Mouse (Mus musculus): ENCODE results near the gene Arsa. TPM values are rescaled to one million over a fixed set of nuclear protein-coding genes. Genes with fewer than 3 reads are reported as not detected.
A peak's percentile ranks its signal among the peaks of the same experiment; 100 is the strongest.

The Arsa gene
- polyA plus RNA-seq, 1 experiment from 2014 or later: 21.2 TPM

- Histone ChIP-seq H3K9ac (no peak overlapping the region), H3K4me2 (no peak overlapping the region), H3K27me3 (0 out of 2 replicates have a peak, but pooled peaks cover 3% of the 10 kb centered on the region), H3K9me3 (no peaks in the 10 kb centered on the region), H3K27ac (no peak overlapping the region), H3K4me3 (no peak overlapping the region), H3K36me3 (no peaks in the 10 kb centered on the region), H3K4me1 (replicated peaks) (no peaks in the 10 kb centered on the region)
- WGBS: 85% methylated on average over 12 of the region's 12 CpGs
- ATAC-seq (ENCODE audit: low FRiP score): no peak
Observed at GRCm38 (mm10) chr15:89488182-89488581, 11.0 kb upstream of the Arsa start.

GRCm38 (mm10) chr15:89480584-89480983, 3.4 kb upstream of the Arsa start:
- ATAC-seq (ENCODE audit: low FRiP score): no peak
- Histone ChIP-seq H3K9ac (no peak overlapping the region), H3K9me3 (no peaks in the 10 kb centered on the region), H3K27ac (no peak overlapping the region), H3K4me2 (no peak overlapping the region), H3K36me3 (no peaks in the 10 kb centered on the region), H3K4me3 (no peak overlapping the region), H3K27me3 (0 out of 2 replicates have a peak, but pooled peaks cover 3% of the 10 kb centered on the region), H3K4me1 (replicated peaks) (peaks cover 17% of the 10 kb centered on the region)
- 87% methylated on average over 8 of the region's 8 CpGs for WGBS

DNA sequence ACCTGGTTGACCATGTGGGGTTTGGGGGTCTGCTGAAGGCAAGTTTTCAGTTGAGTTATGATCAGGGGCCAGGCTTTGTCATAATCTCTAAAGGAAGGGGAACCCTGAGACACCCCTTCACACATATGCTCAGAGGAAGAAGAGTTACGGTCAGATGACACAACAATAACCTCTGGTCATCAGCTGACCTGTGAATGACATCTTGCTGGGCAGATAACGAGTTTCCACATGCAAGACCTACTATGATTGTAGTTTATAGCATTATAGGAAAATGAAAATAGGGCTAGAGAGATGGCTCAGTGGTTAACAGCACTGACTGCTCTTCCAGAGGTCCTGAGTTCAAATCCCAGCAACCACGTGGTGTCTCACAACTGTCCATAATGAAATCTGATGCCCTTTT, 1.4 kb upstream of the Arsa start:
- no peaks in the 10 kb centered on the region for H3K36me3 ChIP-seq
- H3K9ac ChIP-seq: no peak overlapping the region
- ATAC-seq (ENCODE audit: low FRiP score): no peak
- 88% methylated on average over 3 of the region's 3 CpGs for WGBS
- H3K4me1 ChIP-seq (replicated peaks): peaks cover 29% of the 10 kb centered on the region
- H3K27ac ChIP-seq: no peak overlapping the region
- H3K4me2 ChIP-seq: no peak overlapping the region
- no peak overlapping the region for H3K4me3 ChIP-seq
- no peaks in the 10 kb centered on the region for H3K9me3 ChIP-seq
- 0 out of 2 replicates have a peak, but pooled peaks cover 3% of the 10 kb centered on the region for H3K27me3 ChIP-seq

- Histone ChIP-seq H3K27ac (no peak overlapping the region), H3K9me3 (no peaks in the 10 kb centered on the region), H3K9ac (no peak overlapping the region), H3K4me2 (no peak overlapping the region), H3K4me3 (no peak overlapping the region), H3K4me1 (replicated peaks) (peaks cover 29% of the 10 kb centered on the region), H3K36me3 (no peaks in the 10 kb centered on the region), H3K27me3 (0 out of 2 replicates have a peak, but pooled peaks cover 3% of the 10 kb centered on the region)
- WGBS: 38% methylated on average over 8 of the region's 8 CpGs
- ATAC-seq (ENCODE audit: low FRiP score): no peak
Observed at GRCm38 (mm10) chr15:89477806-89478205, 581 bp upstream of the Arsa start.

DNA sequence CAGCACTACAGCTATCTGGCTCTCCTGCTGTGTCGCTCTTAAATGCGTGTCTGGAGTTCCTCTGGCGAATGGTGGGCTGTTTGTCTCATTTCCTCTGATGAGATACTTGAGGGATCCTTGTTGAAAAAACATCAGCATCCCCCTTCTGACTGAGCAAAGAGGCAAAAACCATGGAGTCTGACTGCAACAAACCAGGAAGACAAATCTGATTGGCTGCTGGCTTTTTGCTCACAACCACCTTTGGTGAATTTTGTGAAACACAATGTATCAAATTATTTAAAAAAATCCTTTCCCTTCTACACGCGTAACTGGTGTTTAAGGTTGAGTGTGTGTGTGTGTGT, 780 bp downstream of the Arsa start:
- H3K27me3 ChIP-seq: 0 out of 2 replicates have a peak, but pooled peaks cover 3% of the 10 kb centered on the region
- H3K9ac ChIP-seq: peak overlapping the region; percentile 78
- ATAC-seq (ENCODE audit: low FRiP score): peak; percentile 12
- peaks cover 29% of the 10 kb centered on the region for H3K4me1 ChIP-seq (replicated peaks)
- H3K36me3 ChIP-seq: no peaks in the 10 kb centered on the region
- H3K9me3 ChIP-seq: no peaks in the 10 kb centered on the region
- 8% methylated on average over 5 of the region's 5 CpGs for WGBS
- peak overlapping the region; percentile 91 for H3K4me2 ChIP-seq
- H3K27ac ChIP-seq: peak overlapping the region; percentile 86
- H3K4me3 ChIP-seq: peak overlapping the region; percentile 61

- peak overlapping the region; percentile 78 for H3K9ac ChIP-seq
- ATAC-seq (ENCODE audit: low FRiP score): peak; percentile 97
- no peaks in the 10 kb centered on the region for H3K9me3 ChIP-seq
- peak overlapping the region; percentile 61 for H3K4me3 ChIP-seq
- H3K36me3 ChIP-seq: no peaks in the 10 kb centered on the region
- peak overlapping the region; percentile 91 for H3K4me2 ChIP-seq
- H3K4me1 ChIP-seq (replicated peaks): peaks cover 29% of the 10 kb centered on the region
- peak overlapping the region; percentile 86 for H3K27ac ChIP-seq
- H3K27me3 ChIP-seq: 0 out of 2 replicates have a peak, but pooled peaks cover 3% of the 10 kb centered on the region
- WGBS: 10% methylated on average over 44 of the region's 44 CpGs
Observed at GRCm38 (mm10) chr15:89475611-89476474, 1.4 kb downstream of the Arsa start.

- no peaks in the 10 kb centered on the region for H3K9me3 ChIP-seq
- no peak; the same call in 1 of the 2 replicates for ATAC-seq (ENCODE audit: low FRiP score)
- H3K4me3 ChIP-seq: peak overlapping the region; percentile 61
- 0 out of 2 replicates have a peak, but pooled peaks cover 3% of the 10 kb centered on the region for H3K27me3 ChIP-seq
- H3K9ac ChIP-seq: peak overlapping the region; percentile 78
- no peak overlapping the region for H3K27ac ChIP-seq
- H3K4me1 ChIP-seq (replicated peaks): peaks cover 29% of the 10 kb centered on the region
- WGBS: 79% methylated on average over 7 of the region's 7 CpGs
- no peaks in the 10 kb centered on the region for H3K36me3 ChIP-seq
- peak overlapping the region; percentile 91 for H3K4me2 ChIP-seq
Observed at GRCm38 (mm10) chr15:89475293-89475600, 2.0 kb downstream of the Arsa start.

GRCm38 (mm10) chr15:89474596-89475292, 2.5 kb downstream of the Arsa start:
- 90% methylated on average over 19 of the region's 19 CpGs for WGBS
- Histone ChIP-seq H3K36me3 (no peaks in the 10 kb centered on the region), H3K27me3 (0 out of 2 replicates have a peak, but pooled peaks cover 3% of the 10 kb centered on the region), H3K27ac (no peak overlapping the region), H3K4me1 (replicated peaks) (peaks cover 29% of the 10 kb centered on the region), H3K9ac (no peak overlapping the region; the same call in 1 of the 2 replicates), H3K9me3 (no peaks in the 10 kb centered on the region), H3K4me2 (peak overlapping the region; percentile 91), H3K4me3 (peak overlapping the region; percentile 61; the same call in 1 of the 2 replicates)
- ATAC-seq (ENCODE audit: low FRiP score): 0 out of 2 replicates have a peak, but pooled peaks have one; percentile 14

GRCm38 (mm10) chr15:89473921-89474320, 3.3 kb downstream of the Arsa start:
- Histone ChIP-seq H3K4me2 (no peak overlapping the region), H3K27me3 (0 out of 2 replicates have a peak, but pooled peaks cover 3% of the 10 kb centered on the region), H3K9me3 (no peaks in the 10 kb centered on the region), H3K27ac (no peak overlapping the region), H3K36me3 (no peaks in the 10 kb centered on the region), H3K4me3 (no peak overlapping the region), H3K9ac (no peak overlapping the region), H3K4me1 (replicated peaks) (peaks cover 29% of the 10 kb centered on the region)
- 97% methylated on average over 8 of the region's 8 CpGs for WGBS
- ATAC-seq (ENCODE audit: low FRiP score): no peak

DNA sequence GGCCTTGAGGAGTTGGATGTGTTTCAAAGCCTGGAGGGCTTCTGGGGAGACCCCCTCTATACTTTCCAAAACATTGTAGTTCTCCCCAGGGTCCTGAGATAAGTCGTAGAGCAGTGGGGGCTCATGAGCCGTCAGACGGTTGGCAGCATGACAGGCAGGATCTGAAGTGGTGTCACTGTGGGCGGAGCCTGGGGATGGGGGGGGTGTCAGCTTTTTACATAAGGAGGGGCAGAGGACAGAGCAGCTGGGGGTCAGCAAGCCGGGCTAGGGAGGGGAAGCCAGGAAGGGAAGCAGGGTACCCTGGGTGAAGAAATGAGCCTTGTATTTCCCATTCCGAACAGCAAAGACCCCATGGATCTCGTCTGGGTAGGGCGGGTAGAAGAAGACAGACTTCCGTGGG, 3.9 kb downstream of the Arsa start:
- H3K9me3 ChIP-seq: no peaks in the 10 kb centered on the region
- 88% methylated on average over 9 of the region's 9 CpGs for WGBS

DNA sequence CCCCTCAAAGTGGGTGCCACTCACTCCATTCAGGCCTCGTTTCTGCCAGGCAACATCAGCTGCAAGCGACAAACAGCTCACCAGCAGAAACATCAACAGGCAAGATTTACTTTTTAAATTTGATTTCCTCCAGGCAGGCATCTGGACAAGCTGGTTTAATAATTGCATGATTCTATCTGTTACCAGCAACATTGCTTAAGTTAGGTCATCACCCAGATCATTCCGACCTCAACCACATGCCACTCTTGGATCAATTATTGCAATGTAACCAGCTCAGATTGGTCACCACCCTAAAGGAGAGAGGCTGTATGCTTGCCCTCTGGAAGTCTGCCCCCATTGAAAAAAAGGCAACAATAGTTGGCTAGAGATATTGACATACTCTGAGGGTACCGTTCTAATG, 5.7 kb downstream of the Arsa start:
- 90% methylated on average over 4 of the region's 4 CpGs for WGBS
- Histone ChIP-seq H3K9me3 (no peaks in the 10 kb centered on the region), H3K4me3 (no peak overlapping the region), H3K27ac (no peak overlapping the region), H3K4me1 (replicated peaks) (peaks cover 15% of the 10 kb centered on the region), H3K9ac (no peak overlapping the region), H3K4me2 (no peak overlapping the region), H3K27me3 (no peaks in the 10 kb centered on the region), H3K36me3 (no peaks in the 10 kb centered on the region)
- ATAC-seq (ENCODE audit: low FRiP score): no peak

More for the DNA sequence above, 3.9 kb downstream of the Arsa start:
- Histone ChIP-seq H3K4me1 (replicated peaks) (peaks cover 29% of the 10 kb centered on the region), H3K27me3 (0 out of 2 replicates have a peak, but pooled peaks cover 3% of the 10 kb centered on the region), H3K36me3 (no peaks in the 10 kb centered on the region), H3K4me3 (no peak overlapping the region), H3K9ac (no peak overlapping the region), H3K4me2 (no peak overlapping the region), H3K27ac (no peak overlapping the region)
- ATAC-seq (ENCODE audit: low FRiP score): no peak

DNA sequence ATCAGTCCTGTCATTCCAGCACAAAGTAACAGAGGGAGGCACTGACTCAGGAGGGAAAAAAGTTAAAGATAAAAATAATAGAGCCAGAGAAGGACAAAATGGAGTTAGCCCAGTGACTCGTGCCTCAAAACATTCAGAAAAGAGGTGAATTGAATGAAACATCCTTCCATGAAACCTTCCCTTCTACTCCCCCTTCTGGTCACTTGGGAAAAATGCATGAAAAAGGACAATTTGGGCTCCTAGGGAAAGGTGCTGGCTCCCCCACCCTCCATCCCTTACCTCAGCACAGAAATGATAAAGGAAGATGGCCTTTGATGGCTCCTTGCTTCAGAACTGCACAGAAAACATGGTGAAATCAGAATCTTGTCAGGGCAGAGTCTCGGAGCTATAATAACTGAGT, 8.6 kb downstream of the Arsa start:
- no peak for ATAC-seq (ENCODE audit: low FRiP score)
- WGBS: 29% methylated on average over 2 of the region's 2 CpGs

More for the DNA sequence above, 8.6 kb downstream of the Arsa start:
- Histone ChIP-seq H3K4me3 (no peak overlapping the region), H3K27ac (no peak overlapping the region), H3K27me3 (no peaks in the 10 kb centered on the region), H3K9ac (no peak overlapping the region), H3K4me2 (no peak overlapping the region), H3K9me3 (no peaks in the 10 kb centered on the region), H3K4me1 (replicated peaks) (peaks cover 13% of the 10 kb centered on the region), H3K36me3 (peaks cover 9% of the 10 kb centered on the region)
